Mouse (Mus musculus) limb, embryonic 15.5 days (tissue): ENCODE results near the gene Slc4a11. TPM values are rescaled to one million over a fixed set of nuclear protein-coding genes. Genes with fewer than 3 reads are reported as not detected.
A peak's percentile ranks its signal among the peaks of the same experiment; 100 is the strongest.

ENCODE experiments used
- ATAC-seq: fragments of 200-750 bp; cut with Nextera tagmentation; 2 replicates; pipeline ENCODE4 v1.8.0; 2017; ENCODE audit warnings: low read depth, moderate TSS enrichment; ENCODE audit not compliant: insufficient number of reproducible peaks, low FRiP score, low TSS enrichment
- H3K27ac ChIP-seq: fragments of 300-500 bp; sonication (generic); 2 replicates; pipeline ENCODE4 v1.5.1; 2015; ENCODE audit warnings: moderate library complexity, mild to moderate bottlenecking, inconsistent platforms
- H3K27me3 ChIP-seq: fragments of 300-500 bp; sonication (generic); 2 replicates; pipeline ENCODE4 v1.6.1; 2015; ENCODE audit warnings: inconsistent platforms
- H3K36me3 ChIP-seq: fragments of 300-500 bp; sonication (generic); 2 replicates; pipeline ENCODE4 v1.6.1; 2015; ENCODE audit warnings: inconsistent platforms
- H3K4me1 ChIP-seq: fragments of 300-500 bp; sonication (generic); 2 replicates; pipeline ENCODE4 v1.6.1; 2015; ENCODE audit warnings: inconsistent platforms
- H3K4me2 ChIP-seq: fragments of 300-500 bp; sonication (generic); 2 replicates; pipeline ENCODE4 v1.6.1; 2015; ENCODE audit warnings: mild to moderate bottlenecking, inconsistent platforms
- H3K4me3 ChIP-seq: fragments of 300-500 bp; sonication (generic); 2 replicates; pipeline ENCODE4 v1.5.1; 2015; ENCODE audit warnings: mild to moderate bottlenecking, inconsistent platforms
- H3K9ac ChIP-seq: fragments of 300-500 bp; sonication (generic); 2 replicates; pipeline ENCODE4 v1.6.1; 2015; ENCODE audit warnings: inconsistent platforms
- H3K9me3 ChIP-seq: fragments of 300-500 bp; sonication (generic); 2 replicates; pipeline ENCODE4 v1.6.1; 2016; ENCODE audit warnings: inconsistent platforms
- WGBS: fragments of 180-500 bp; shearing (Covaris S2); methylation state at CpG from one replicate; pipeline ENCODE4 v1.1.7; 2015; 5-methylcytosine and 5-hydroxymethylcytosine counted together
- polyA plus RNA-seq: library from polyadenylated mRNA; unstranded; fragments of >200 nt; fragmentation: Nextera tagmentation; extraction: Ambion mirVana; gene quantifications from 2 replicates; pipeline ENCODE4 v1.2.1, GENCODE M21; 2015

Gene Slc4a11
- polyA plus RNA-seq = 2.6 and 2.9 TPM in 2 replicates

DNA sequence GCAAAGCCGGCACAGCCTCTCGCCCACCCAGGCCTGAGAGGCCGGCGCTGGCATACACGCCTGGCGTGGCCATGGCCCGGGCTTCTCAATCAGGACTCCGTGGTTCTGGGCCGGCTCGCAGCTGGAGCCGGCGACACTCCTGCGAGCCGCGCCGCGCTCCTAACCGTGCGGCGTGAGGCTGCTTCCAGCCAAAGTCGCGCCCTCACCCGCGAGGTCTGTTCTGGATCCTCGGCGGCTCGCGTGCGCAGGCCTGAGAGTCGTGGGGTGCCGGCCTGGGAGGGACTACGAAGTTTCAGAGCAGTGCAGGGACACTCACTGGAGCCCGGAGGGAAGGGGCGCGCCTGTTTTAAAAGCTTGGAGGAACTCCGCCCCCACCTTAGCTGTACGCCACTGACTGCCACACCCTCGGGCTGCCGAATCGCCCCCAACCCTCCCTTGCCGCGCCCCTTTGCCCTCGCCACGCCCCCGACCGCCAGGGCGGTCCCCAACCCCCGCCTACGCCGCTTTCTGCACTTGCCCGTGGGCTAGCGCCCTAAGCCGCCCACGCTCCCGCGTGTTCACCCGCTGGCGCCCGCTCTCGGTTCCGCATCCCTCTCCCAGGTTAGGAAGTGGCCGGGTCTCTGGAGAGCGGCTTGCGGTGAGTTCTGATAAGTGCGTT is at the start of gene Slc4a11:
Gene Slc4a11 (minus strand): TSS at position 367 of the 658 bp plus-strand sequence.
- Histone ChIP-seq H3K36me3 (no peaks in the 10 kb centered on the region), H3K9ac (peak within 1 kb of the TSS; percentile 42), H3K4me3 (peak within 1 kb of the TSS; percentile 61), H3K4me2 (peak within 1 kb of the TSS; percentile 100), H3K9me3 (no peaks in the 10 kb centered on the region), H3K27me3 (peaks cover 33% of the 10 kb centered on the region), H3K4me1 (peaks cover 16% of the 10 kb centered on the region), H3K27ac (no peak within 1 kb of the TSS)
- WGBS = under 1% methylated on average over 64 of the region's 65 CpGs
- ATAC-seq = peak; percentile 52

GRCm38 (mm10) chr2:130743576-130743975 is 46.3 kb upstream of the Slc4a11 start:
- Histone ChIP-seq H3K27ac (no peak overlapping the region), H3K9me3 (no peaks in the 10 kb centered on the region), H3K4me2 (no peak overlapping the region), H3K36me3 (peaks cover 90% of the 10 kb centered on the region), H3K9ac (no peak overlapping the region), H3K27me3 (no peaks in the 10 kb centered on the region), H3K4me3 (no peak overlapping the region), H3K4me1 (no peaks in the 10 kb centered on the region)
- 95% methylated on average over 1 of the region's 1 CpGs for WGBS
- ATAC-seq = no peak

- WGBS = 65% methylated on average over 4 of the region's 4 CpGs
- H3K36me3 ChIP-seq = peaks cover 86% of the 10 kb centered on the region
- ATAC-seq = no peak
Measured at GRCm38 (mm10) chr2:130740096-130740495, 42.8 kb upstream of the Slc4a11 start.

DNA sequence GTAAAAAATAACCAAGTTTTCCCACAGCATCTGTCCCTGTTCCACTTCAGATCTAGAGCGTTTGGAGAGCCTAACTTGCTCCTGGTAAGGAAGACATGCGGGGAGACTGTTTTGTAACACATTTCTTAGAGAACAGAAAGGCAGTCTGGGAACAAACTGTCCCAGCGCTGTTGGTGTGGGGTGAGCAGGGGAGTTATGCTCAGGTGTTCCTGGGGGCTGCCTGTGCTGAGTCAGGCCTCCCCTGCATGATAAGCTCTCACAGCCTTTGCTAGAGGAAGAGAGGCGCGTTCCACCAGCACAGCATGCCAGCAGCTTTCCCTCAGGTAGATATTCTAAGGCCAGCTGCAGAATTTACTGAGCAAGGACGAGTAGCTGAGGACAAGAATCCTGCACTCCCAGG is 40.7 kb upstream of the Slc4a11 start:
- Histone ChIP-seq H3K4me2 (no peak overlapping the region), H3K4me3 (no peak overlapping the region), H3K9me3 (no peaks in the 10 kb centered on the region), H3K27ac (no peak overlapping the region), H3K4me1 (no peaks in the 10 kb centered on the region), H3K27me3 (no peaks in the 10 kb centered on the region), H3K36me3 (peaks cover 83% of the 10 kb centered on the region), H3K9ac (no peak overlapping the region)
- 77% methylated on average over 6 of the region's 6 CpGs for WGBS
- ATAC-seq = no peak

More at GRCm38 (mm10) chr2:130740096-130740495, 42.8 kb upstream of the Slc4a11 start:
- H3K4me1 ChIP-seq = no peaks in the 10 kb centered on the region
- no peak overlapping the region for H3K4me3 ChIP-seq
- no peak overlapping the region for H3K9ac ChIP-seq
- H3K27ac ChIP-seq = no peak overlapping the region
- no peaks in the 10 kb centered on the region for H3K9me3 ChIP-seq
- H3K4me2 ChIP-seq = no peak overlapping the region
- H3K27me3 ChIP-seq = no peaks in the 10 kb centered on the region

DNA sequence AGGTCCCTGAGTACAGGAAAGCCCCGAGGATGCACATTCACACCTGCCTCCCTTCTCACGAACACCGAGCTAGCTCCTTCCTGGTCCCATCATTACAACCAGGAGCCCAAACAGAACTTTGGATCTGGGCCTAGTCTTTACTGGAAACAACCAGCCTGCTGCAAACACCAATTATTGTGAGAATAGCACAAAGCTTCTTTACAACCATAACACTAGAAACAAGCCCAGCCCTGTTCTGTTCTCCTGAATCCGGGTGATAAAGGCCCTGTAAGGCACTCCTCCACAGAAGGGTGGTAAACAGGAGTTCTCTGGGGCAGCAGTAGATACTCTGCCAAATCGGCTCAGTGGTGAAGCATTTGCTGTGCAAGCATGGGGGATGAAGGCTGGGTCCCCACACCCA is 38.0 kb upstream of the Slc4a11 start:
- Histone ChIP-seq H3K27ac (no peak overlapping the region), H3K4me2 (no peak overlapping the region), H3K4me3 (no peak overlapping the region), H3K4me1 (no peaks in the 10 kb centered on the region), H3K36me3 (peaks cover 81% of the 10 kb centered on the region), H3K9ac (no peak overlapping the region), H3K9me3 (no peaks in the 10 kb centered on the region), H3K27me3 (no peaks in the 10 kb centered on the region)
- 74% methylated on average over 5 of the region's 5 CpGs for WGBS
- ATAC-seq = no peak

- no peaks in the 10 kb centered on the region for H3K9me3 ChIP-seq
- H3K4me1 ChIP-seq = no peaks in the 10 kb centered on the region
- WGBS = 95% methylated on average over 2 of the region's 3 CpGs
- H3K9ac ChIP-seq = no peak overlapping the region
- no peaks in the 10 kb centered on the region for H3K27me3 ChIP-seq
- H3K4me3 ChIP-seq = no peak overlapping the region
- no peak for ATAC-seq
- no peak overlapping the region for H3K27ac ChIP-seq
- peaks cover 81% of the 10 kb centered on the region for H3K36me3 ChIP-seq
- H3K4me2 ChIP-seq = no peak overlapping the region
Measured at GRCm38 (mm10) chr2:130733444-130733843, 36.1 kb upstream of the Slc4a11 start.

- H3K9me3 ChIP-seq = no peaks in the 10 kb centered on the region
- peaks cover 82% of the 10 kb centered on the region for H3K36me3 ChIP-seq
- no peaks in the 10 kb centered on the region for H3K27me3 ChIP-seq
- H3K4me2 ChIP-seq = no peak overlapping the region
- H3K4me1 ChIP-seq = no peaks in the 10 kb centered on the region
- WGBS = 61% methylated on average over 5 of the region's 5 CpGs
- H3K27ac ChIP-seq = no peak overlapping the region
- no peak for ATAC-seq
- H3K4me3 ChIP-seq = no peak overlapping the region
- no peak overlapping the region for H3K9ac ChIP-seq
Measured at GRCm38 (mm10) chr2:130731855-130732254, 34.5 kb upstream of the Slc4a11 start.

- no peak overlapping the region for H3K4me3 ChIP-seq
- H3K36me3 ChIP-seq = peaks cover 85% of the 10 kb centered on the region
- no peak overlapping the region for H3K9ac ChIP-seq
- no peaks in the 10 kb centered on the region for H3K9me3 ChIP-seq
- ATAC-seq = no peak
- WGBS = 89% methylated on average over 9 of the region's 9 CpGs
- H3K27ac ChIP-seq = no peak overlapping the region
- no peaks in the 10 kb centered on the region for H3K4me1 ChIP-seq
- H3K27me3 ChIP-seq = no peaks in the 10 kb centered on the region
- no peak overlapping the region for H3K4me2 ChIP-seq
Measured at GRCm38 (mm10) chr2:130730746-130731145, 33.4 kb upstream of the Slc4a11 start.

DNA sequence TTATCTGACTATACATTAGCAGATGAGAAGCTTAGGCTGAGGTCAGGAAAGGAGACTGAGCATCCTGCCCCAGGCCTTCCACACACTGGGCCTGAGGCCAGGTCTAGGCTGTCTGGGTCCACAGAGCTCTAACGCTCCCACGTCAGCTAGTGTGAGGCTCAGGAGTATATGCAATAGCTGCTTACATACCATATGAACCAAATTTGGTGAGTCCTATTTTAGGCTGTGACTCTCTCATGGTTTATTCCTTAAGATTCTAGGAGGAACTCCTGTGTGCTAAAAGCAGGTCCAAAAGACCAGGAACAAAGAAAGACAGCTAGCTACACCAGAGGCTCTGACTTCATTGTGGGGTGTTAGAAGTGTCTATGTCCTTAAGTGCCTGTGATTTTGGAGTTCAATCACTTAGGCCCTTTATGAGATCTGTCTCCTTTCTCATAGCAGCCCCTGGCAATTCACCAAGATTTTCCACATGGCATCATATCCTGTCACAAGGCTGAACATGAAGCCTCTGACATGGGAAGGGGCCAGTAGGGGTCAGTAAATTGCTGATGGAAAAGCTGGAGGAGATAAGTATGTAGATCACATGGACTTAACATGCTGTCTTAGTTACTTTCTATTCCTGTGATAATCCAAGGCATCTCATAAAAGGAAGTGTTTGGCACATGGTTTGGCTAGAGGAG is 31.7 kb upstream of the Slc4a11 start:
- Histone ChIP-seq H3K27ac (no peak overlapping the region), H3K4me3 (no peak overlapping the region), H3K36me3 (peaks cover 86% of the 10 kb centered on the region), H3K9ac (no peak overlapping the region), H3K27me3 (no peaks in the 10 kb centered on the region), H3K4me1 (no peaks in the 10 kb centered on the region), H3K9me3 (no peaks in the 10 kb centered on the region), H3K4me2 (no peak overlapping the region)
- ATAC-seq = no peak
- 95% methylated on average over 2 of the region's 2 CpGs for WGBS

DNA sequence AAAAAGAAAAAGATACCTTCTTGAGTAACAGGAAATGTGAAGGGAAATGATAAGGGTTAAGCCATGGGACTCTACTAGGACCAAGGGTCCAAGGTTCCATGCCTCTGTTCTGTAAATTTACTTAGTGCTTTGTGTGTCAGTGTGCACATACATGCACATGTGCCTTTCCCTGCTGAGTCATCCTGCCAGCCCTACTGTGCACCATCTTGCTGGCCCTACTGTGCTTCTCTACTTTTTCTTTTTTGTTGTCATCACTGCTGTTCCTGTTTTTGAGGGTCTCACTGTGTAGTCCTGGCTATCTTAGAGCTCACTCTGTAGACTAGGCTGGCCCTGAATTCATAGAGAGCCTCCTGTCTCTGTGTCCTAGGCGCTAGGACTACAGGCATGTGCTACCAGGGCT is 30.4 kb upstream of the Slc4a11 start:
- H3K9me3 ChIP-seq = no peaks in the 10 kb centered on the region
- no peak overlapping the region for H3K27ac ChIP-seq
- no peak overlapping the region for H3K9ac ChIP-seq
- no peak overlapping the region for H3K4me3 ChIP-seq
- WGBS = 93% methylated on average over 1 of the region's 1 CpGs
- H3K27me3 ChIP-seq = no peaks in the 10 kb centered on the region
- no peak overlapping the region for H3K4me2 ChIP-seq
- no peak for ATAC-seq
- H3K36me3 ChIP-seq = peaks cover 89% of the 10 kb centered on the region
- no peaks in the 10 kb centered on the region for H3K4me1 ChIP-seq

DNA sequence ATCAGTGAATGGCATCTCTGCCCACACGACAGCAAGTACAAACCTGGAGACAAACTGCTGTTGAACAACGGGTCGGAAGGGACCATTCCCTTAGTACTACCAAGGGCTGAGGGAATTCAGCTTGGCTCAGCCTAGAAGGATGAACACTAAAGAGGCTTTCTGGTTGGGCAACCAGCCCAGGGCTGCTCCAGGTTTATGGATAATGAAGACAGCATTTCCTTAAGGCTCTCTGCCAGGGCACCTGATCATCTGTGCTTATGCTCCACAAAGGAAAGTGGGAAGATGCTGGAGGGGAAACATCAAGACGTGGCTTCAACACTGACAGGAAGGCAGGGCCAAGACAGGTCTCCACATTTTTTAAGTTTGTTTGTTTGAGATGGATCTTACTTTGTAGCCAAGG is 27.1 kb upstream of the Slc4a11 start:
- no peak overlapping the region for H3K9ac ChIP-seq
- H3K4me3 ChIP-seq = no peak overlapping the region
- no peak for ATAC-seq
- no peak overlapping the region for H3K4me2 ChIP-seq
- WGBS = 83% methylated on average over 4 of the region's 4 CpGs
- peaks cover 77% of the 10 kb centered on the region for H3K36me3 ChIP-seq
- H3K27me3 ChIP-seq = no peaks in the 10 kb centered on the region
- no peaks in the 10 kb centered on the region for H3K4me1 ChIP-seq
- H3K9me3 ChIP-seq = no peaks in the 10 kb centered on the region
- H3K27ac ChIP-seq = no peak overlapping the region

GRCm38 (mm10) chr2:130717951-130718350 is 20.6 kb upstream of the Slc4a11 start:
- H3K4me2 ChIP-seq = no peak overlapping the region
- no peak overlapping the region for H3K4me3 ChIP-seq
- no peaks in the 10 kb centered on the region for H3K27me3 ChIP-seq
- H3K9ac ChIP-seq = no peak overlapping the region
- WGBS = 76% methylated on average over 6 of the region's 6 CpGs
- H3K4me1 ChIP-seq = no peaks in the 10 kb centered on the region
- H3K36me3 ChIP-seq = peaks cover 66% of the 10 kb centered on the region
- H3K27ac ChIP-seq = no peak overlapping the region
- ATAC-seq = no peak
- H3K9me3 ChIP-seq = no peaks in the 10 kb centered on the region
